Mouse (Mus musculus) liver, embryonic 12.5 days (tissue): ENCODE data around the gene Irs2. TPM values are rescaled to one million over a fixed set of nuclear protein-coding genes. Genes with fewer than 3 reads are reported as not detected.

Experiments used
- ATAC-seq: fragments of 200-750 bp; cut with Nextera tagmentation; 2 replicates; pipeline ENCODE4 v1.8.0; 2017; ENCODE audit warnings: moderate number of reproducible peaks, mild to moderate bottlenecking, moderate library complexity
- H3K27ac ChIP-seq: fragments of 300-500 bp; sonication (generic); 2 replicates; pipeline ENCODE4 v1.5.1; 2016; ENCODE audit warnings: mild to moderate bottlenecking
- H3K27me3 ChIP-seq: fragments of 300-500 bp; sonication (generic); replicated peaks from 2 replicates; pipeline ENCODE4 v1.6.1; 2016; ENCODE audit warnings: mild to moderate bottlenecking, moderate library complexity
- H3K36me3 ChIP-seq: fragments of 300-500 bp; sonication (generic); 2 replicates; pipeline ENCODE4 v1.6.1; 2016; ENCODE audit warnings: mild to moderate bottlenecking, moderate library complexity
- H3K4me1 ChIP-seq: fragments of 300-500 bp; sonication (generic); 2 replicates; pipeline ENCODE4 v1.6.1; 2016
- H3K4me2 ChIP-seq: fragments of 300-500 bp; sonication (generic); 2 replicates; pipeline ENCODE4 v1.6.1; 2016; ENCODE audit warnings: mild to moderate bottlenecking, moderate library complexity
- H3K4me3 ChIP-seq: fragments of 300-500 bp; sonication (generic); 2 replicates; pipeline ENCODE4 v1.5.1; 2016; ENCODE audit warnings: mild to moderate bottlenecking, moderate library complexity
- H3K9ac ChIP-seq: fragments of 300-500 bp; sonication (generic); 2 replicates; pipeline ENCODE4 v1.6.1; 2016; ENCODE audit warnings: mild to moderate bottlenecking, moderate library complexity
- H3K9me3 ChIP-seq: fragments of 300-500 bp; sonication (generic); replicated peaks from 2 replicates; pipeline ENCODE4 v1.6.1; 2016; ENCODE audit warnings: mild to moderate bottlenecking, moderate library complexity
- WGBS: fragments of 180-500 bp; shearing (Covaris S2); methylation state at CpG from one replicate; pipeline ENCODE4 v1.1.7; 2016; ENCODE audit not compliant: insufficient replicate concordance; 5-methylcytosine and 5-hydroxymethylcytosine counted together
- polyA plus RNA-seq: library from polyadenylated mRNA; unstranded; fragments of >200 nt; fragmentation: Nextera tagmentation; extraction: Ambion mirVana; gene quantifications from 2 replicates; pipeline ENCODE4 v1.2.1, GENCODE M21; 2016

Gene Irs2
- polyA plus RNA-seq, 1 experiment from 2014 or later, result 10.4 TPM

DNA sequence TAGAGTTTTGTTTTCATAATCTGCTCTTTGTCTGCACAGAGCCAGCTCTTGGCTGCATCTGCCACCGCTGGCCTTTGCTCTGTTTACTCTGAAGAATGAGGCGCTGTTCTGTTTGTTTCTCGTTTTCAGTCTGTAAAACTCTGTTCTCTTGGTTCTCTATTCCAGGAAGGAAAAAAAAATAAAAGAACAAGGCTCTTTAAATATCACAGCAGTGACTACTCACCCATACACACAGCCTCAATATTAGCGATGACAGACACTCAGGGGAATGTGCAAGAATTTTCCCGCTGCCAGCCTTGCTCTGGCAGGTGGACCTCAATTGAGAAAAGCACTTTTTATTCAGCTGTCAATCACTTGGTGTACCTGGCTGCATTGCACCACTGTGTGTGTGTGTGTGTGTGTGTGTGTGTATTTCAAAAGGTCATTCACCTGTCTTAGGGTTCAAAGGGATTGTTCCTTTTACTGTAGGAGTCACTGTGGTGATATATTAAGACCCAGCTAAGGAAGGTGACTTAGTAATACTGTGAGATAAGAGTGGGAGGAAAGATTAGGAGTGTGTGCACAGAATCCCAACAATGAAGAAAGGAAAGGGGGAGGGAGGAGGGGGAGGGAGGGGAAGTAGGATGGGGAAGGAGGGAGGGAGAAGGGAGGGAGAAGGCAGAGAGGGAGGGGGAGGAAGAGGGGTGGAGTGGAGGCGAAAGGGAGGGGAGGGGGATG, 42.7 kb downstream of the Irs2 start:
- Histone ChIP-seq H3K9me3 (no peaks in the 10 kb centered on the region), H3K36me3 (no peaks in the 10 kb centered on the region), H3K27ac (peak overlapping the region; percentile 56), H3K4me1 (peaks cover 66% of the 10 kb centered on the region), H3K9ac (no peak overlapping the region), H3K4me3 (no peak overlapping the region), H3K27me3 (peaks cover 40% of the 10 kb centered on the region), H3K4me2 (no peak overlapping the region)
- no peak for ATAC-seq
- 43% methylated on average over 6 of the region's 6 CpGs for WGBS

DNA sequence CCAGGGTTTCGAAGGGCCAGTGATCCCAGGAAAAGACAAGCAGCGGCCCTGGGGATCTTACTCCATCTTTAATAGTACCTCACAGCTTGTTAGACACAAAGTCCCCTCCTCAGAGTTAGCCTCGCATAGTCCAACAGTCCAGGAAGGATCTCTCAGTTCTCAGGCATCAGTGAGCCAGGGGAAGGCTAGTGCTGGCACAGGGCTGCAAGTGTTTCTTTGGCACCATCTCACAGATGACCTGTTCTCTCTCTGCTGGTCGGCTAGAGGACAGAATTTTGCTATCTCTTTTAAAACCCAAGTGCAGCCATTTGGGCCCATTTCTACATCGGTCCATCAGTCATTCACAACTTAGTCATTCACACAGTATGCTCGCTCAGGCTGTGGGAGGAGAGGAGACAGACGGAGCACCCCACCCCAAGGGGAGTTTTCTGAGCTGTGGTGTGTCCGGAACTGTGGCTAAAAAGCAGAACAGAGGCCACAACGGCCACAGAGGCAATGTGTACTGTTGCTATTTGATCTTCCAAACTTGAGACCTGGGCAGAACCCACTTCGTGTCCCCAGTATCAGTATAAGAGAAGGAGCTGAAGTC, 43.7 kb downstream of the Irs2 start:
- peak overlapping the region; percentile 56 for H3K27ac ChIP-seq
- H3K27me3 ChIP-seq, result peaks cover 46% of the 10 kb centered on the region
- H3K4me2 ChIP-seq, result no peak overlapping the region
- WGBS, result 37% methylated on average over 10 of the region's 10 CpGs
- H3K9ac ChIP-seq, result no peak overlapping the region
- H3K9me3 ChIP-seq, result no peaks in the 10 kb centered on the region
- H3K36me3 ChIP-seq, result no peaks in the 10 kb centered on the region
- peaks cover 69% of the 10 kb centered on the region for H3K4me1 ChIP-seq
- ATAC-seq, result no peak
- no peak overlapping the region for H3K4me3 ChIP-seq

DNA sequence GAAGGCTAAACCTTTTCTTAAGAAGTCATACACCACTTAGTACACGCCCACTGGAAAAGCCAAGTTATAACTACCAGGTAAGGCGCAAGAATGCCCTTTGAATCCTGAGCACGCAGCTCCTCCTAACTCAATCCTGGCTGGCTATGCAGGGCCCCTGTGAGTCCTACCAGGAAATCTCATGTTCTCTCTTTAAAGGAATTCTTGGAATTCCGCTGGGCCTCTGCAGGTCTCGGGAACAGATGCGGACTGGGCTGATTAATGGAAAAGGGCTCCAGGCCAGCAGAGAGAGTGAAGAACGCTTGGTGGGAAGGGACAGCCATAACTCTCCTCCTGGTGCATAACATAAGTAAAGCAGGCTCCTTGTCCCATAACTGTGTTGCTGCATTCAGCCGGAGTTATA, 46.3 kb downstream of the Irs2 start:
- Histone ChIP-seq H3K4me1 (peaks cover 63% of the 10 kb centered on the region), H3K4me2 (no peak overlapping the region), H3K27me3 (peaks cover 63% of the 10 kb centered on the region), H3K4me3 (no peak overlapping the region), H3K9me3 (no peaks in the 10 kb centered on the region), H3K9ac (no peak overlapping the region), H3K36me3 (no peaks in the 10 kb centered on the region), H3K27ac (no peak overlapping the region)
- WGBS, result 51% methylated on average over 8 of the region's 8 CpGs
- ATAC-seq, result no peak

DNA sequence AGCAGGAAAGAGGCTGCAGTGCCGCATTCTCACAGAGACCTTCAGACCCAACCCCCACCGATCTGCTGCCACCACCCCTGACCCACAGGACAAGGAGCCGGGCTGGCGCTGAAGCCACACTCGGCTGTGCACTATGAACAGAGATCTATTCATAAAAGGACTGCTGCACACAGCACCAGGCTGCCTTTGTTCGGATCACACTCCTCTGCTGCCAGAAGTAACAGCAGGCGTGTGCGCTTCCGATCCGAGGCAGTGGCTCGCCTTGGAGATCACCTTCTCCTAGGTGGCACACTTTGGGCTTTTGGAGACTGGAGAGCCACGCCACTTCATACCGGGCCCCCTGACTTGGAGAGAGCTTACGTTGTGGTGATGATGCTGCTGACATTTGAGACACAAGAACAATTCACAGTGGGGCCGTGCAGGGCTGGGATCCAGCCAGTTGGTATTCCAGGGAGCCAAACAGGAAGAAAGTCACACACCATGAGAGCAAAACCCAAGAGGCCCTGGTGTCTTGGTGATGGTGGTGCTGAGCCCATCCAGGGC, 47.9 kb downstream of the Irs2 start:
- Histone ChIP-seq H3K9ac (no peak overlapping the region), H3K27me3 (peaks cover 60% of the 10 kb centered on the region), H3K4me3 (no peak overlapping the region), H3K4me2 (no peak overlapping the region), H3K4me1 (peaks cover 50% of the 10 kb centered on the region), H3K9me3 (no peaks in the 10 kb centered on the region), H3K27ac (no peak overlapping the region), H3K36me3 (no peaks in the 10 kb centered on the region)
- no peak for ATAC-seq
- WGBS, result 40% methylated on average over 15 of the region's 15 CpGs

DNA sequence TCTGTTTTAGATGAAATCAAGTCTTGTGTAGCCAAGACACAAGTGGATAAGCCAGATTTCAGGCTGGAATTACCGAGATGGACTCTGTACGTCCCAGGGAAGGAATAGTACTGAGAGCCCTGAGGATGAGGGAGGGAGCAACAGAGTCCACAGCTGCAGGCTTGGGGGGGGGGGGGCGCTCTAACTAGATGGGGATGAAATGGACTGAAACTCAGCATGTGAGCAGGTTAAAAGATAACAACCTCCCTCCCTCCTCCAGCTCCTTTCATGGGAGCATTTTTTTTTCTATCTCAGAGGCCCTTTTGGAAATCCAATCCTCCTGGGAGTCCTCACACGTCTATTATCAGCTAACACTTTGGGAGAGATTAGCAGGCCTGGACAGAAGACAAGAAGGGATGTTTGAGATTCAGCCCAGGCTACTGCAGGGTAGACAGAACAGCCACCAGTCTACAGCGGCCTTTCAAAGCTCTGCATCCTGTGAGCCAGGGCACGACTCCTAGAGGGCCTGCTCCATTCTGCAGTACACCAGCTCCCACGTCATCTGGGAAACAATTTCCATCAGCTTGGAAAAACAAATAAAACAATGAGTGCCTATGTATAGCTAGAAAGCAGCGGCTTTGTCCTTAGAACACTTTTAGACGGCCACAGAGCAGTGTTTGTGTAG, 50.8 kb downstream of the Irs2 start:
- H3K9ac ChIP-seq, result no peak overlapping the region
- no peaks in the 10 kb centered on the region for H3K36me3 ChIP-seq
- no peak overlapping the region for H3K4me2 ChIP-seq
- H3K27ac ChIP-seq, result no peak overlapping the region
- no peak overlapping the region for H3K4me3 ChIP-seq
- no peak for ATAC-seq
- H3K27me3 ChIP-seq, result peaks cover 62% of the 10 kb centered on the region
- H3K9me3 ChIP-seq, result no peaks in the 10 kb centered on the region
- WGBS, result 32% methylated on average over 9 of the region's 9 CpGs
- peaks cover 45% of the 10 kb centered on the region for H3K4me1 ChIP-seq

DNA sequence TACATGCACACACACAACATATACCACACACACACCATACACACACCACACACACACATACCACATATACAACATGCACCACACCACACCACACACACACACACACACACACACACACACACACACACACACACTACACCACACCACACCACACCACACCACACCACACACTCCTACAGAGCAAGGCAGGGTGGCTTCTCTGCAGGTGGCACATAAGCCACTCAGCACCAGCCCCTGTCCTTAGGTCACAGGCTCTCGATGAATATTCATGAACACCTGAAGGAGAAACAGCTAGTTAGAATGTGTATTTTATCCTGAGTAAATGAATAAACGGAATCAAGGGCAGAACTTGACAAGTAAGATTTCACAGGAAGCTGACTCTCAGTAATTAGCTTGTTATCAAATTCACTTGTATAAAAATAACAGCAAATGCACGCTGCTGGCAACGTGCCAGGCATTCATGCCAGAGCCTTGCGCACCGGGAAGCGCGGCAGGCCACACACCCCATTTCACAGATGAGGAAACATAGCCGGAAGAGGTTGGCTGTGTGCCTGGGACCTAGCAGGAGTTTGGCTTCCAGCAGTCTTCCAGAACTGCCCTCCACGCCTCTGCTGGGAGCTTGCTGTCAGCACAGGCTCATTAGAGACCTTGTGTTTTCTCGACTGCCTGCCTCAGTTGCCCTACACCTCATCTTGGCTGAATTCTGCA, 54.8 kb downstream of the Irs2 start:
- Histone ChIP-seq H3K4me1 (peaks cover 24% of the 10 kb centered on the region), H3K4me3 (no peak overlapping the region), H3K4me2 (no peak overlapping the region), H3K27me3 (peaks cover 26% of the 10 kb centered on the region; the same call in 1 of the 2 replicates), H3K36me3 (no peaks in the 10 kb centered on the region), H3K27ac (no peak overlapping the region), H3K9ac (no peak overlapping the region), H3K9me3 (no peaks in the 10 kb centered on the region)
- 33% methylated on average over 11 of the region's 11 CpGs for WGBS
- no peak for ATAC-seq

DNA sequence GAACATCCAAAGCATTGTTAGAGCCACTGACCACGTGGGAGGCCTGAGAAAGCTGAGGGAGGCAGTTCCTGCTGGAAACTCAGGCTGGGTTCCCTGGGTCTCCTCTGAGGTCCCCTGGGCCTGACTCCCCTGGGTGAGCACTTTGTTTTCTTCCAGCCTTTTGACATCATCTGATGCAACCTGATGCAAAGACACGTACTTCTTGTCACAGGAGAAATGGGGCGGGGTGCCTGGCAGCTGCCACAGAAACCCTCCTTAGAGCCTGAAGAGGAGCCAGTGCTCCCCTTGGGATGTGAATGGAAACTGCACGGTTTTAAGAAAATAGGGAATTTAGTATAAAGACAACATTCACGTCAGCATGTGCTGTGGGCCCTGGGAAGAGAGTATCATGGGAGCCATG, 55.6 kb downstream of the Irs2 start:
- Histone ChIP-seq H3K4me2 (no peak overlapping the region), H3K4me1 (peaks cover 29% of the 10 kb centered on the region), H3K9me3 (no peaks in the 10 kb centered on the region), H3K27me3 (peaks cover 20% of the 10 kb centered on the region; the same call in 1 of the 2 replicates), H3K4me3 (no peak overlapping the region), H3K27ac (no peak overlapping the region), H3K9ac (no peak overlapping the region), H3K36me3 (no peaks in the 10 kb centered on the region)
- ATAC-seq, result no peak
- 58% methylated on average over 5 of the region's 5 CpGs for WGBS

DNA sequence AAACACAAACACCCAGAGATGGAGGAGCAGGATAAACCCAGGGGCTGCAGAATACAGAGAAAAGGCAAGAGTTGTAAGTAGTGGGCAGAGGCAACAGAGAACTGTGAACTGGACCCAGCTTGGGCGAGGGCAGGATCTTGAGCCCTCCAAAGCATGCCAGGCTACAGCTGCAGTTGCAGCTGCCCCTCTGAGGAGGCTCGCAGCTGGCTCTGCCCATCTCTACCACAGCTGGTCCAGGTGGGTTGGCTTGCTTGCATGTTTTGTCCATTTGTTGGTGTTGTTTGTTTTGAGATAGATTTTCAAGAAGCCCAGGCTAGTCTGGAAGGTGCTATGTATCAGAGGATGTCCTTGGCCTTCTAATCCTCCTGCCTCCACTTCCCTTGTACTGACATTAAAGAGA, 56.0 kb downstream of the Irs2 start:
- H3K27me3 ChIP-seq, result peaks cover 20% of the 10 kb centered on the region; the same call in 1 of the 2 replicates

DNA sequence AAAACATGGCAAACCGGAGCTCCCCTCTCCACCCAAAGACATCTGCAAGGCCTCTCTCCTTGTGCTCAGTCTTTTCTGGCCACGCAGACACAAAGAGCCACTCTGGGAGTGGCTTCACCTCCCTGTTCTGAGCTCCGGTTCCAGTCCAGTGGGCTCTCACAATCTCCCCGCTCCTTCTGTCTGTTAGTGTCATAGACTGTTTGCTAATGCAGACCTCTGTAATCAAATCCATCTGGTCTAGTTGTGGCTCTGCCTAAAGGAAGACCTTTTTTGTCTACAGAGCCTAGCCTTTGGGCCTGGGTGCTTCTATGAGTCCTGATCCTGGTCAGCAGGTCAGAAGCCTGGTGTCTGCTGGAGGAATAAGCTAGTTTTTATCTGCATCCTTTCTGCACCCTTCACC, 56.7 kb downstream of the Irs2 start:
- no peak overlapping the region for H3K4me3 ChIP-seq
- peaks cover 32% of the 10 kb centered on the region for H3K4me1 ChIP-seq
- H3K4me2 ChIP-seq, result no peak overlapping the region
- H3K27ac ChIP-seq, result no peak overlapping the region
- H3K36me3 ChIP-seq, result no peaks in the 10 kb centered on the region
- ATAC-seq, result no peak
- 70% methylated on average over 4 of the region's 4 CpGs for WGBS
- peaks cover 20% of the 10 kb centered on the region; the same call in 1 of the 2 replicates for H3K27me3 ChIP-seq
- H3K9ac ChIP-seq, result no peak overlapping the region
- H3K9me3 ChIP-seq, result no peaks in the 10 kb centered on the region

More for the DNA sequence above, 56.0 kb downstream of the Irs2 start:
- peaks cover 29% of the 10 kb centered on the region for H3K4me1 ChIP-seq
- H3K9ac ChIP-seq, result no peak overlapping the region
- ATAC-seq, result no peak
- no peaks in the 10 kb centered on the region for H3K36me3 ChIP-seq
- no peaks in the 10 kb centered on the region for H3K9me3 ChIP-seq
- H3K27ac ChIP-seq, result no peak overlapping the region
- no peak overlapping the region for H3K4me3 ChIP-seq
- 59% methylated on average over 2 of the region's 2 CpGs for WGBS
- no peak overlapping the region for H3K4me2 ChIP-seq

DNA sequence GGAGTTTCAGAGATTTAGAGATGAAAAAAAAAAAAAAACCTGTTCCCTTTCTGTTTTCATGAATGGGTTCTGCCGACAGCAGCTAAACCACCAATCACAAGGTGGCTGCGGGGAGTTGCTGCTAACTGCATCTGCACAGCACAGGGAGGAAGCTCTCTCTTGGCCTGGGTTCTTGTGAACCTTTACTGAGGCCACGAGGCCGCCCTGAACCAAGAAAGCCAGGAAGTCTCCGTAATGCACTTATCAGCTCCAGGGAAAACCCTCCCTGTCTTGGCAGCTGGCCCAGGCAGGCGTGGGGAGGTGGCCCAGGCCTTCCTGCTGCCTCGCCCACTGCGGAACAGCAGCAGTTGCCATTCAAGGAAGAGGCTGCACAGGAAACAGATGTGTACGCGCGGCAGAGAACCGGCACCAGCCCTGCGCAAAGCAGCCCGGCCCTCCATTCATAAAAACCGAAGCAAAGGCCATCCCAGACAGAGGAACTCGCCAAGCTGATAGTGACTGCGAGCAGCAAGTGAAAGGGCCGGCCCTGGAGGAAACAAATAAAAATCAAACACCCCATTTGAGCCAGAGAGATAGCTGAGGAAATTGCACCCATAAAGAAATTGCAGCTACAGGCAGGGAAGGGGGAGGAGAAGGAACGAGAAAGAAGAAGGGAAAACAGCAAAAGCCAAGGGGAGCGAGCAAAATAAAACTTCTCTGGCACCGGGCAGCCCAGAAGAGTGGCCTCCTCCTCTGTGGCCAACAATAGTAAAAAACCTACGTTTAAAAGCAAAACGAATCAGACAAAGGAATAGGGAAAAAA, 62.1 kb downstream of the Irs2 start:
- peak overlapping the region; percentile 29 for H3K4me3 ChIP-seq
- no peaks in the 10 kb centered on the region for H3K9me3 ChIP-seq
- 4% methylated on average over 23 of the region's 23 CpGs for WGBS
- H3K4me1 ChIP-seq, result peaks cover 38% of the 10 kb centered on the region
- H3K27me3 ChIP-seq, result peaks cover 15% of the 10 kb centered on the region
- peak overlapping the region; percentile 65 for H3K27ac ChIP-seq
- H3K9ac ChIP-seq, result peak overlapping the region; percentile 36; the same call in 1 of the 2 replicates
- H3K36me3 ChIP-seq, result no peaks in the 10 kb centered on the region
- peak; percentile 85 for ATAC-seq
- peak overlapping the region; percentile 68 for H3K4me2 ChIP-seq

DNA sequence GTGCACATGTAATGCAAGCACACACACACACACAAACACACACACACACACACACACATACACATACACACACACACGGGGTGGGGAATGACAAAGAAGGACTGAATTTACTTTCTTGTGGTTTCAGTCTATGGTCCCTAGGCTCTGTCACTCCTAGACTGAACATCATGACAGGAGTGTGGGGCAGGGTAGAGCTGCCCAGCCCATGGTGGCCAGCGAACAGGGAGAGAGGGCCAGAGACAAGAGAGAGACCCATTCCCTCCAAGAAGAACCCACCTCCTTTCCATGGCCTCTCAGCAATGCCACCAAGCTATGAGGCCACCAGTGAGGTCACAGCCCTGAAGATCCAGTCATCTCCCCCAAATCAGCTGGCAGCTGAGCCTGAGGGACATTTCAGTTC, 62.8 kb downstream of the Irs2 start:
- 0 out of 2 replicates have a peak, but pooled peaks have one; percentile 8 for ATAC-seq
- no peak overlapping the region for H3K4me3 ChIP-seq
- H3K4me2 ChIP-seq, result peak overlapping the region; percentile 68; the same call in 1 of the 2 replicates
- 27% methylated on average over 2 of the region's 2 CpGs for WGBS
- no peaks in the 10 kb centered on the region for H3K36me3 ChIP-seq
- H3K9ac ChIP-seq, result no peak overlapping the region
- peak overlapping the region; percentile 65; the same call in 1 of the 2 replicates for H3K27ac ChIP-seq
- peaks cover 17% of the 10 kb centered on the region for H3K27me3 ChIP-seq
- H3K9me3 ChIP-seq, result no peaks in the 10 kb centered on the region
- peaks cover 38% of the 10 kb centered on the region for H3K4me1 ChIP-seq
